Mouse (Mus musculus) kidney, embryonic 14.5 days (tissue): ENCODE data around the gene Tapbpl. TPM values are rescaled to one million over a fixed set of nuclear protein-coding genes. Genes with fewer than 3 reads are reported as not detected.

ENCODE experiments used
- ATAC-seq: fragments of 200-750 bp; cut with Nextera tagmentation; 2 replicates; pipeline ENCODE4 v1.8.0; 2017; ENCODE audit warnings: moderate number of reproducible peaks, mild to moderate bottlenecking, moderate TSS enrichment, moderate library complexity; ENCODE audit not compliant: low FRiP score, low TSS enrichment
- H3K27ac ChIP-seq: fragments of 300-500 bp; sonication (generic); 2 replicates; pipeline ENCODE4 v1.5.1; 2014; ENCODE audit warnings: low read depth, mild to moderate bottlenecking, low read length, moderate library complexity, mixed read lengths
- H3K27me3 ChIP-seq: fragments of 300-500 bp; sonication (generic); 2 replicates; pipeline ENCODE4 v1.6.1; 2014; ENCODE audit warnings: mild to moderate bottlenecking, low read length; ENCODE audit not compliant: control insufficient read depth, insufficient read depth
- H3K36me3 ChIP-seq: fragments of 300-500 bp; sonication (generic); 2 replicates; pipeline ENCODE4 v1.6.1; 2014; ENCODE audit warnings: low read length, mixed read lengths; ENCODE audit not compliant: control insufficient read depth, insufficient read depth
- H3K4me1 ChIP-seq: fragments of 300-500 bp; sonication (generic); 2 replicates; pipeline ENCODE4 v1.6.1; 2014; ENCODE audit warnings: low read length, mixed read lengths; ENCODE audit not compliant: control insufficient read depth, insufficient read depth
- H3K4me2 ChIP-seq: fragments of 300-500 bp; sonication (generic); replicated peaks from 2 replicates; pipeline ENCODE4 v1.6.1; 2014; ENCODE audit warnings: low read depth, mild to moderate bottlenecking, low read length
- H3K4me3 ChIP-seq: fragments of 300-500 bp; sonication (generic); 2 replicates; pipeline ENCODE4 v1.5.1; 2014; ENCODE audit warnings: mild to moderate bottlenecking, low read length
- H3K9ac ChIP-seq: fragments of 300-500 bp; sonication (generic); 2 replicates; pipeline ENCODE4 v1.6.1; 2014; ENCODE audit warnings: low read depth, mild to moderate bottlenecking, low read length, moderate library complexity
- H3K9me3 ChIP-seq: fragments of 300-500 bp; sonication (generic); 2 replicates; pipeline ENCODE4 v1.6.1; 2016; ENCODE audit warnings: low read length; ENCODE audit not compliant: control insufficient read depth
- whole genome bisulfite sequencing: fragments of 180-500 bp; shearing (Covaris S2); extraction: QIAGEN DNeasy Blood & Tissue Kit; methylation state at CpG from one replicate; pipeline ENCODE4 v1.1.7; 2014; 5-methylcytosine and 5-hydroxymethylcytosine counted together
- polyA plus RNA-seq: library from polyadenylated mRNA; unstranded; fragments of >200 nt; fragmentation: Nextera tagmentation; extraction: Ambion mirVana; gene quantifications from 2 replicates; pipeline ENCODE4 v1.2.1, GENCODE M21; 2014

Tapbpl gene
- polyA plus RNA-seq, 1 experiment from 2014 or later = 4.5 TPM

DNA sequence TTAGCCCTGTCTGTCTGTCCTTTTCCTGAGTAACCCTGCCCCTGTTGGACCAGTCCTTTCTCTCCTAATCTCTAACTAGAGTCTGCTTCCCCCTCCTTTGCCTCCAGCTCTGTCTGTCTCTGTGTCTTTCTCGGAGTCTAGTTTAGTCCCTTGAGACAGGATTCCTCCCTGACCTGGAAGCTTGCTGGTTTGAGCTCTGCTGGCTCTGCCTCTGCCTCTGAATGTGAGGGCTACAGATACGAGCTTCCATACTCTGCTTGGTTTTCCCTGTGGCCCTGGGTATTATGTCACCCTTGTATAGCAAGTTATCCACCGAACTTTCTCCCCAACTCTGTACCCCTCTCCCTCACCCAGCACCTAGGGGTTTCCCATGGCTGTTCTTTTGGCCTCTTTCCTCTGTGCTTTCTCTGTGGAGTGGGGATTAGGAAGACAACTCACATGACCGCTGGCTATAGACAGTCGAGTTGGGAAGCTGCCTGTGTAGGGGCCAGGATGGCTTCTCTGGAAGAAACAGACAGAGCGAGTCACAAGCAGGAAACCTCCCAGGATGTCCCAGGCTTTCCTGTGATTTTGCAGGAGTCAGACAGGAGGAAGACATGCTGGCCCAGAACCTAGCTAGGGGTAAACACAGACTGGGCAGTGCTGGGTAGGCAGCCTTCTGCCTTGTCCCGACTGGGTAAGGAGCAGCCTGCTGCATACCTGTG is 2.3 kb upstream of the Tapbpl start:
- 70% methylated on average over 7 of the region's 7 CpGs for WGBS
- H3K9ac ChIP-seq = no peak overlapping the region
- ATAC-seq = no peak
- H3K4me1 ChIP-seq = peaks cover 5% of the 10 kb centered on the region; the same call in 1 of the 2 replicates
- no peak overlapping the region for H3K4me2 ChIP-seq
- no peaks in the 10 kb centered on the region for H3K9me3 ChIP-seq
- no peaks in the 10 kb centered on the region for H3K36me3 ChIP-seq
- no peak overlapping the region for H3K4me3 ChIP-seq
- H3K27me3 ChIP-seq = no peaks in the 10 kb centered on the region
- no peak overlapping the region for H3K27ac ChIP-seq

DNA sequence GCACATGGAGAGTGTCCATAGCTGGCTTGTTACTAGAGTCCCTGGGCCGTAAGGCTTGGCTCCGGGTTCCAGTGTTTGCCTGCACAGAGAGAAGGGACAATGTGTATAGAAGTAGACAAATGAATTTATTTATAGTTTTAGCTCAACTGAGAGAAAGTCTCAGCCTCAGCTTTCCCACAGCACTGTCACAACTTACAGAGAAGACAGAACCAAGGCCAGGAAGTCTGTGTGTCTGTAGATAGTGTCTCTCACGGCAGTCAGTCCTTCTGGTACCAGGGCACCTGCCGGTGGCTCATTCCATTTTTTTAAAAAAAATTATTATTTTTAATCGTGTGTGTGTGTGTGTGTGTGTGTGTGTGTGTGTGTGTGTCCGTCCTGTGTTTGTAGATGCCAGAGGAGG is 856 bp upstream of the Tapbpl start:
- Histone ChIP-seq H3K4me3 (no peak overlapping the region), H3K36me3 (no peaks in the 10 kb centered on the region), H3K9me3 (no peaks in the 10 kb centered on the region), H3K27me3 (no peaks in the 10 kb centered on the region), H3K4me1 (peaks cover 7% of the 10 kb centered on the region; the same call in 1 of the 2 replicates), H3K27ac (no peak overlapping the region), H3K4me2 (no peak overlapping the region), H3K9ac (no peak overlapping the region)
- 78% methylated on average over 6 of the region's 6 CpGs for WGBS
- no peak for ATAC-seq

DNA sequence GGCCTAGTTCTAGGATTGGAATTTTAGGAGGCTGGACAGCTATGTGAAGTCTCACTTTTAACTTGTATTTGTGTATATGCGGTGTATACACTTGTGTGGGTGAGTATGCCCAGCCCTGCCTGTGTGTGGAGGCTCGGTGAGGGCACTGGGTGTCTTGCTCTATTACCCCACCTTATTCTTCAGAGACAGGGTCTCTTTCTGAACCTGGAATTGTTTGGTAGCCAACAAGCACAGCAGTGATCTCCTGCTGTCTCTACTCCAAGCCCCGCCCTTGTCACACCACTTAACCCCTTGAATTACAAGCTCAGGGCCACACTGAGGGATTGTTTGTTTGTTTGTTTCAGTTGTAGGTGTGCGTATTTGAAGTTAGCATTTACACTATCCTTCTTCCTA is 381 bp upstream of the Tapbpl start:
- no peak for ATAC-seq
- no peak overlapping the region for H3K27ac ChIP-seq
- H3K27me3 ChIP-seq = no peaks in the 10 kb centered on the region
- H3K9ac ChIP-seq = peak overlapping the region; percentile 77; the same call in 1 of the 2 replicates
- no peaks in the 10 kb centered on the region for H3K36me3 ChIP-seq
- peaks cover 7% of the 10 kb centered on the region; the same call in 1 of the 2 replicates for H3K4me1 ChIP-seq
- 58% methylated on average over 4 of the region's 4 CpGs for WGBS
- peak overlapping the region; percentile 59 for H3K4me2 ChIP-seq
- peak overlapping the region; percentile 47 for H3K4me3 ChIP-seq
- no peaks in the 10 kb centered on the region for H3K9me3 ChIP-seq

DNA sequence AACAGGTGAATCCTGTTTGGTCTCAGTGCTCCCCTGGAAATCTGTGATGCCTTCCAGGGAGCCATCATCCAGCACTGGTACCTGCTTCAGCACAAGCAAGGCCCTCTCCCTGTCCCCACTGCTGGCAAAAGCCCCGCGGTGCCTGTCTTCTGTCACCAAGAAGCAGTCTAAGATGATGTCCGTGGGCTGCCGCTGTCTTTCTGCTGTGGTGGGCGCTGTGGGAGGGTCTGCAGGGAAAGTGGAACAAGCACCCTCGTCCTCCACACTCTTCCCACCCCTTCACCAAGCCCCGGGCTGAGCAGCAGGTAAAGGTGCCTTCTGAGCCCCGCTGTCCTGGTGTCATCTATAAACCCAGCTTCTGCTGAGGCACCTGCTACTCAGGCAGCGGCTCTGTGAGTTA is 1.1 kb downstream of the Tapbpl start:
- no peak overlapping the region for H3K27ac ChIP-seq
- H3K9me3 ChIP-seq = no peaks in the 10 kb centered on the region
- peaks cover 7% of the 10 kb centered on the region; the same call in 1 of the 2 replicates for H3K4me1 ChIP-seq
- no peak overlapping the region for H3K9ac ChIP-seq
- H3K4me2 ChIP-seq = no peak overlapping the region
- no peak for ATAC-seq
- no peak overlapping the region for H3K4me3 ChIP-seq
- no peaks in the 10 kb centered on the region for H3K27me3 ChIP-seq
- 62% methylated on average over 9 of the region's 9 CpGs for WGBS
- H3K36me3 ChIP-seq = no peaks in the 10 kb centered on the region

DNA sequence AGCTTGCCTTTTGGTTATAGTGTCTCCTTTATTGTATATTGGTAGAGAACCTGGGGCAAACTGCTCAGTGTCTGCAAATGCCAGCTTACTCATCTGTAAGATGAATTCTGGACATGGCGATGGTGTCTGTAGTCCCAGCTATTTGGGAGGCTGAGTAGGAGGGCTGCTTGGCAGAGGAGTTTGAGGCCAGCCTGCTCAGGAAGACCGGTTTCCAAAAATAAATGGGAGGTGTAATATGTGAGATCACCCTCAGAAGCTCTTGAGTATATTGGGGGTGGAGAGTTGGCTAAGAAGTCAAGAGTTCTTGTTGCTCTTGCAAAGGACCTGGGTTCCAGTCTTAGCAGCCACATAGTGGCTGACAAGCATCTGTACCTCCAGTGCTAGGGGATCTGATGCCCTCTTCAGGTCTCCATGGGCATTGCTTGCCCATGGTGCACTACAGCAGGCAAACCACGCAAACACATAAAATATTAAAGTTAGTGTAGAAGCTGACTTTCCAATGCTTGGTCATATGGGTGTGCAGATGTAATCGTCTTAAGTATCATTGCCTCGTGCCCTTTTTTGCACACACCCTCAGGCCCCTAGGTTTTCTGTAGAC is 6.0 kb downstream of the Tapbpl start:
- ATAC-seq = no peak
- no peak overlapping the region for H3K27ac ChIP-seq
- no peak overlapping the region for H3K4me3 ChIP-seq
- no peak overlapping the region for H3K4me2 ChIP-seq
- H3K36me3 ChIP-seq = no peaks in the 10 kb centered on the region
- H3K4me1 ChIP-seq = 0 out of 2 replicates have a peak, but pooled peaks cover 3% of the 10 kb centered on the region
- no peaks in the 10 kb centered on the region for H3K9me3 ChIP-seq
- WGBS = 87% methylated on average over 5 of the region's 5 CpGs
- no peaks in the 10 kb centered on the region for H3K27me3 ChIP-seq
- no peak overlapping the region for H3K9ac ChIP-seq

DNA sequence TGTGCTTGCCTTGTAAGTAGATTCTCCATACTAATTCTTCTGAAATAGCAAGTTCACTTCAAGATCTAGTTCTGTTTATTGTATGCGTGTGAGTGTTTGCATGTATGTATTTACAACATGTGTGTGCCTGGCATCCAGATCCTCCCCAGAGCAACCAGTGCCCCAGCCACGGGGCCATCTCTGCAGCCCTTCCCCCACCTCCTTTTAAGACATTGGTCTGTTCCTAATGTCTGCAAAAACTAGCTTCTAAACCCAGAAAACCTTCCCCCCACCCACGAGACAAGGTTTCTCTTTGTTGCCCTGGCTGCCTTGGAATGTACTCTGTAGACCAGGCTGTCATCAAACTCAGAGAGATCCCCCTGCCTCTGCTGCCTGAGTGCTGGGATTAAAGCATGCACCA is 9.1 kb downstream of the Tapbpl start:
- no peaks in the 10 kb centered on the region for H3K4me1 ChIP-seq
- no peaks in the 10 kb centered on the region for H3K36me3 ChIP-seq
- H3K4me3 ChIP-seq = no peak overlapping the region
- no peak for ATAC-seq
- no peak overlapping the region for H3K27ac ChIP-seq
- 83% methylated on average over 3 of the region's 3 CpGs for WGBS
- no peaks in the 10 kb centered on the region for H3K9me3 ChIP-seq
- no peak overlapping the region for H3K4me2 ChIP-seq
- H3K9ac ChIP-seq = no peak overlapping the region
- H3K27me3 ChIP-seq = no peaks in the 10 kb centered on the region

DNA sequence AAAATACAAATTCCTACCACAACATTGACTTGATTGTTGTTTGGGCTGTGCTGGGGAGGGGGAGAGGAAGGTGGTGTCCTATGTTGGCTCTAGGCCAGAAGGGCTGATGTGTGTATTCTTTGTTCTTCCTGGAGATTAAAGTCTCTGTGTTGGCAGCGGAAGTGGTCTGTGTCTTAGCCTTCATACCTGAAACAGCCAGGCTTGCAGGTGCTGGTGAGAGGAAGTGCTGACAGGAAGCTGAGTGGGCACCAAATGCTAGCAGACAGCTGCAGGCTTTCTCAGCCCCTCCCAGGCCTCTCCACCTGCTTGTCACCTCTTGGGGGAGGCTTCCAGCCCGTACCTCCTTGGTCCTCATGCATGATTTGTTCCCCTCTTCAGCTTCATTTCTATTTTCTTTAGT is 9.5 kb downstream of the Tapbpl start:
- H3K27me3 ChIP-seq = no peaks in the 10 kb centered on the region
- no peaks in the 10 kb centered on the region for H3K36me3 ChIP-seq
- no peaks in the 10 kb centered on the region for H3K9me3 ChIP-seq
- H3K9ac ChIP-seq = no peak overlapping the region
- no peak for ATAC-seq
- H3K4me2 ChIP-seq = no peak overlapping the region
- H3K27ac ChIP-seq = no peak overlapping the region
- no peak overlapping the region for H3K4me3 ChIP-seq
- 55% methylated on average over 2 of the region's 2 CpGs for WGBS
- H3K4me1 ChIP-seq = no peaks in the 10 kb centered on the region

DNA sequence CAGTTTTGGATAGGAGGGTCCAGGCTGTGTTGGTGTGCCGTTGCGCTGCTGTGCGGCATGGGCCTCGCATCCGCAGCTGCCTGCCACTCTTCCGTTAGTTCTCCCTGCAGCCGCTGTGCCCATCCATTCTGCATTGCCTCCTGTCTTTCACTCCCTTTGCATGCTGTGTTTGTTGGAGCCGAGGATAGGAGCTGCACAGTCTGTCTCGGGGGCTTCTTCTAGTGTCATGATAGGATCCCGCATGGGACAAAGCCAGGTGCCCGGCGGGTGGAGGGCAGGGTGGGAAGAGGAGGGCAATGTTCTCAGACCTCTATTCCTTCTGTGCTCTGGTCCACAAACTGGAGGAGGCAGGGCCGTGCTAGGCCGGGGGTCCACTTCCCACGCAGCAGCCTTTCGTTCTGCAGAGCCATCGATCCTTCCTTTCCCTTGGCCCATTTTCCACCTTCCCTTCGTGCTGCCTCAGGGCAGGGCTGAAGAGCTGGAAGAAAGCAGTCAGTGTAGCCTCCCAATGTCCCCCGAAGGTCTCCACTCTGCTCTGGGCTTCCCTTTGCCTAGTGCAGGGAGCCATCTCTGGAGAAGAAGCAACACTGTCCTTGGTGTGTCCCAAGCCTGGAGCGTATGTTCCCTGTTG is 10.4 kb downstream of the Tapbpl start:
- H3K36me3 ChIP-seq = no peaks in the 10 kb centered on the region
- no peak overlapping the region for H3K9ac ChIP-seq
- no peak overlapping the region for H3K4me2 ChIP-seq
- no peak overlapping the region for H3K27ac ChIP-seq
- no peak for ATAC-seq
- 89% methylated on average over 20 of the region's 20 CpGs for WGBS
- no peaks in the 10 kb centered on the region for H3K9me3 ChIP-seq
- no peaks in the 10 kb centered on the region for H3K27me3 ChIP-seq
- no peaks in the 10 kb centered on the region for H3K4me1 ChIP-seq
- no peak overlapping the region for H3K4me3 ChIP-seq

DNA sequence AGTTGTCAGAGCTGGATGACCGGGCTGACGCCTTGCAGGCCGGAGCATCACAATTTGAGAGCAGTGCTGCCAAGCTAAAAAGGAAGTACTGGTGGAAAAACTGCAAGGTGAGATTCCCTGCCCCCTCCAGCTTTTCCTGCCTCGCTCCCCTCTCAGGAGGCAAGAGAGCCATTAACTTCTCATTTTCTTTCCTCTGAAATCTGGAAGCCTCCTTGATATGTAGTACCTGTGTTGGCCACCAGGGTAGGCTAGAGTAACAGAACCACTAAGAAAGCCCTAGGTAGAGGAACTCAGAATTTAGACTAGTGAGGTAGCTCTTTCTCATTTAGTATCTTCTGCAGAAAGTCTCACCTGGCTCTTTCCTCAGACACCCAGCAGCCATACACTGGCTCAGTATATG is 12.7 kb downstream of the Tapbpl start:
- ATAC-seq = no peak
- H3K9ac ChIP-seq = no peak overlapping the region
- 72% methylated on average over 4 of the region's 4 CpGs for WGBS
- peaks cover 2% of the 10 kb centered on the region for H3K27me3 ChIP-seq
- H3K4me3 ChIP-seq = no peak overlapping the region
- H3K9me3 ChIP-seq = no peaks in the 10 kb centered on the region
- no peak overlapping the region for H3K4me2 ChIP-seq
- no peaks in the 10 kb centered on the region for H3K4me1 ChIP-seq
- H3K27ac ChIP-seq = no peak overlapping the region
- H3K36me3 ChIP-seq = no peaks in the 10 kb centered on the region
